Mouse (Mus musculus) urinary bladder, postnatal 36 days (tissue): ENCODE results near the gene Arpc2.
A peak's percentile ranks its signal among the peaks of the same experiment; 100 is the strongest.

Source experiments
- DNase-seq, 2 experiments: peaks; one replicate each; pipeline ENCODE4 v3.0.0; 2022; ENCODE audit warnings: low spot score in 2 of 2, mixed read lengths in 1 of 2

The Arpc2 gene

GRCm38 (mm10) chr1:74235938-74236589 lies at the start of gene Arpc2:
TSS of gene Arpc2 (plus strand) at chr1:74236084.
- DNase-seq, result peak; percentile 97

DNA sequence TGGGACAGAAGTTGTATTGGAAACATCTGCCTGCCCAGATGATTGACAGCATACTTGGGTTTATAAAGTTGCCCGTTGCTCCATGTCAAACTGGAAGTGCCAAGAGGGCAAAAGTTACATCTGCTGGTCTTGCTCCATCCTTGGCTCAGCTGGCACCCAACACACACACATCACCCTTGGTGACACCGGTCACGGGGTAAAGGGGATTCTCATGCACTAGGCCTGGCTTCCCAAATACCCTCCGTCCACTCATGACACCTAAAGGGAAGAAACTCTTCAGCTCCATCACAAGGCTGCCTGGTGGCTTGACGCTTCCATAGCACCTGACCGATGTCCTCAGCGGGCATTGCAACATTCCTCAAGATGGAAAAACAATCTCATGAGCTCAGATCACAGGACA lies 45.4 kb upstream of the Arpc2 start:
- DNase-seq, result no peak

GRCm38 (mm10) chr1:74192711-74193110 lies 43.2 kb upstream of the Arpc2 start:
- no peak for DNase-seq

GRCm38 (mm10) chr1:74194445-74194844 lies 41.4 kb upstream of the Arpc2 start, which contains the start of gene Cxcr1:
TSS of gene Cxcr1 (minus strand) at chr1:74194631.
- DNase-seq, result no peak

DNA sequence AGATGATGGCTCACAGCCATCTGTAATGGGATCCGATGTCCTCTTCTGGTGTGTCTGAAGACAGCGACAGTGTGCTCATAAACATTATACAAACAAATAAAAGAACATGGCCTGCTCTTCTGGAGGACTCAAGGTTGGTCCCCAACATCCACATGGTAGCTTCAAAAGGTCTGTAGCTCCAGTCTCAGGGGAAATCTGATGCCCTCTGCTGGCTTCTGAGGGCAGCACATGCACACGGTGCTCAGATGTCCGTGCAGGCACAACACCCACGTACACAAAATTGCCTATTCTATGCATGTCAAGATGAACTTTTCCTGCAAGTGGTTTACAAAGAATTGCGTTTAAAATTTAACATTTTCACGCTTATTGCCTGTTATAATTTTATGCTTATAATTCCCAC lies 39.9 kb upstream of the Arpc2 start:
- no peak for DNase-seq

GRCm38 (mm10) chr1:74196621-74197419 lies 39.1 kb upstream of the Arpc2 start:
- no peak for DNase-seq

DNA sequence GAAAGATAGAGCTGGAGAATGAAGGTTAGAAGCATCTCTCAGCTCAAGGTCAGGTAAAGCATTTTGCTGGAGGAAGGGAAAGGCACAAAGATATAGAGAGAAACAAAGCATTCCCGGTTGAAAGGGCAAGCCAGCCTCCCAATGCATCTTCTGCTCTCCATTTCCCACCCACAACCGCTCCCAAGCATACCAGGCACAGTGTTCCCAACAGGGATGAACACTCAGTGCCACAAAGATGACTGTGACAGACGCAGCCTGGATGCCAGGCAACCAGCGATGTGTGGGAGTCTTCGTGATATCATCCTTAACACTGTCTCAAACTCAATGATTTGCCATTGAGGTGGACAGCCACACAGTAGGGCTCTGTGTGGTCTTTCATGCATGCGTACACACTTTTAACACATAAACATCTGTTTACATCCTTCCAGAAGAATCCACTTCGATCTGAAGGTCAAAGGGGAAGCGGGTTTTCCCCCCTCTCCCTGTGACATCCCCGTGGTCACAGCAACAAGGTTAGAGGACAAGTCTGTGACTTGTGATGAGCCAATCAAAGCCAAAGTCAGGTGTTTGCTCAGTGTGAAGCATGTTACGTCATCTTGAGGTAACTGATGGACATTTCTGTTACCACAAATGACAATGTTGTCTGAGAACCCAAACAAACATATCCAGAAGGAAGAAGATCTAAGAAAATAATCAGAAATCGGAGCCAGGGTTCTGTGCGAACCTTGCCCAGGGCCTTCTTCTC lies 38.0 kb upstream of the Arpc2 start:
- DNase-seq, result no peak

- no peak for DNase-seq
Observed at GRCm38 (mm10) chr1:74199046-74199445, 36.8 kb upstream of the Arpc2 start.

DNA sequence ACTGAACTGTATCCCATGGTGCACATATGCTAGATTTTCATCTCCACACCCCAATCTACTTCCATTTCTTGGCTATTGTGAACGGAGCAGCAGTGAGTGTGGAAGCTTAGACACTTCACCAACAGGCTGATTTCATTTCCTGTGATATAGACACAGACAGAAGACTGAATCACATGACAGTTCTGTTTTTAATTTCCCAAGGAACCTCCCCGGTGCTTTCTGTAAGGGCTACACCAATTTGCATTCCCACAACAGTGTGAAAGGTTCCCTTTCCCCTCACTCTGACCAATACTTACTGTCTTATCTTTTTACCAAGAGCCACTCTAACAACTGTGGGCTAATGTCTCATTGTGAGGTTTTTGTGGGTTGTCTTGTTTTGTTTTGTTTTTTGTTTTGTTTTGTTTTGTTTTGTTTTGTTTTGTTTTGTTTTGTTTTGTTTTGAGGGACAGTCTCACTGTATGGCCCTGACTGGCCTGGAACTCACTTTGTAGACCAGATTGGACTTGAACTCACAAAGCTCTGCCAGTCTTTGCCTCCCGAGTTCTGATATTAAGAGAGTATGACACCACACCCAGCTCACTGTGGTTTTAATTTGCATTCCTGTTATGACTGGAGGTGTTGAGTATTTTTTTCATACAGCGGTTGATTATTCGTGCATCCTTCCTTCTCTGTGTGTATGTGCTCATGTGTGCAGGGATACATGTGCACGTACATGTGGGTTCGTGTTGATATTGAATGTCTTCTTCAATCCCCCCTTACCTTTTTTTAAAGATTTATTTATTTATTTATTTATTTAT lies 34.6 kb upstream of the Arpc2 start:
- no peak for DNase-seq

DNA sequence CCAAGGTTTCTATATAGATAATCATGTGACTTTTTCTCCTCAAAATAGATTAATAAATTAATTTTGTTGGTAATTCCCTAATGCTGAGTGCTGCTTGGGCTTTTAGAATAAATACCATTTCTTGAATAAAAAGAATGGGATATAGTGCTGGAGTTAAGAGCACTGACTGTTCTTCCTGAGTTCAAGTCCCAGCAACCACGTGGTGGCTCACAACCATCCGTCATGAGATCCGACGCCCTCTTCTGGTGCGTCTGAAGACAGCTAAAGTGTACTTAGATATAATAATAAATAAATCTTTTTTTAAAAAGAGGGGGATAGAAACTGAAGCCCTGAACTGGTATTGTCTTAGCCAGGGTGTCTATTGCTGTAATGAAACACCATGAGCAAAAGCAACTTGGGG lies 32.4 kb upstream of the Arpc2 start:
- DNase-seq, result no peak

DNA sequence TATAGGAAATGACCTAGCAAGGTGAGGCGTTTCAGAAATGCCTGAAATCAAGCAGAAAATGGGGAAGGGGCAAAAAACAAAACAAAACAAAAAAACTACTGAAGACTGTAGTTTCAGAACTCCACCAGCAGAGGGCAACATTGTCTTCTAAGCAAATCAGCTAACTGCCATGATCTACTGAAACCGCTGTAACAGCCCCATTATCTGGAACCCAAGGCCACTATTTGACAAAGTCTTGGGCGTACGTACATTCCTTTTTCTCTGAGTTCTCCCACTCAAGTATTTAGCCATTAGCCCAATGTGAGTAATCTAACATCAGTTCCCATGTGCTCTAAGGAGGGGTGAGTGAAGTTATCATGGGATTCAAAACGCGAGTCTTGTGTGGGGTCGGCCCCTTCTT lies 30.0 kb upstream of the Arpc2 start:
- peak in 1 of 2 experiments; percentile 10 for DNase-seq

DNA sequence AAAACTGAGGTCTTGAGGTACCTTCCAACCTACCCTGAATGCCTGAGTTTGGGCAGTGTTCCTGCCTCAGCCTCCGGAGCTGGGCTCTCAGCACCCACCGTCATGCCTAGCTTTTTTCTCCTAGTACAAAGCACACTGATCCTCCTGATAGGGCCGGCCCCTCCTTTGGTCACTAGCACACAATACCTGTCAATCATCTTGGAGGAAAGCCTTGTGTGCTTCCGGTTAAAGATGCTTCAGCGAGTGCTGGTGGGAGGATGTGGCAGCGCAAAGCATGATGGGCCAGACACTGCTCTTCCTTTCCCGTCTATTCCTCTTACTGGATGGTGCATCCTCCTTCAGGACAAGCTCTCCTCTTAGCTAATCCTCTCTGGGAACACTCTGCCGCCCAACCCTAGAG lies 29.2 kb upstream of the Arpc2 start:
- DNase-seq, result no peak

GRCm38 (mm10) chr1:74207906-74208305 lies 28.0 kb upstream of the Arpc2 start:
- no peak for DNase-seq

- no peak for DNase-seq
Observed at GRCm38 (mm10) chr1:74208941-74209340, 26.9 kb upstream of the Arpc2 start.

GRCm38 (mm10) chr1:74219922-74220321 lies 16.0 kb upstream of the Arpc2 start:
- no peak for DNase-seq

GRCm38 (mm10) chr1:74227317-74227716 lies 8.6 kb upstream of the Arpc2 start:
- no peak for DNase-seq

DNA sequence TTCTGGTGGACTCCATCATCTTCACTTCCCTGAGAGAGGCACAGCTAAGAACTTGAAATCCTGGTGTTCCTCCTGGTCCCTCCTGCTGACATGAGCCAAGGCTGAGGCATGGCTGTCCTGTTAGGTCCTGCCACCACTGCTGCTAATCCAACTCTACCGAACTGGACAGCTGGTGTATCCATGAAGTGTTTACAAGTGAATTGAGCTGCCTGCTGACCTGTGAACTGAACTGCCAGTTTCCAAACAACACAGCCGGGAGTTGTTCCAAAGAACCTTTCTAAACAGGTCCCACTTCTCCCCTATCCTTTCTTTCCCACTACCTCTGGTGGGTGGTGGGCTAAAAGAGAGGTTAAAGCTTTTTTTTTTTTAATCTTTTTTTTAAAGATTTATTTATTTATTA lies 5.9 kb upstream of the Arpc2 start:
- no peak for DNase-seq

- DNase-seq, result no peak
Observed at GRCm38 (mm10) chr1:74230992-74231391, 4.9 kb upstream of the Arpc2 start.

GRCm38 (mm10) chr1:74236590-74237317 lies 870 bp downstream of the Arpc2 start:
- peak; percentile 26 to 50 for DNase-seq

GRCm38 (mm10) chr1:74237671-74238070 lies 1.8 kb downstream of the Arpc2 start:
- no peak for DNase-seq

DNA sequence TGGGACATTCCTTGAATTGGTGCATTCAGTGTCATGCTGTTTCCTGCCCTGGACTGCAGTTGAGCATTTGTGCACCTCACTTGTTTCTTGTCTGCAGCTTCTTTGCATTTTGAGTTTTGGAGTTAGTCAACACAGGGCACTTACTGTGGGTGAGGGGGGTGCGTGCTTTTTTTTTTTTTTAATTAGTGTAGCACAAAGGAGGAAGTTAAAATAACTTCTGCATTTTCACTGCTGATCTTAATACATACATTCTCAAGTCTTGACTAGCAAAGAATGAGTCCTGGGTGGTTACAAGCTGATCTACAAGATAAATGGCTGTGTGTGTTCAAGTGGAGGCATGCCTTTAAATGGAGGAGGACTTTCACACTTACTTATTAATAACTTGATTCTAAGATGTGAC lies 2.3 kb downstream of the Arpc2 start:
- DNase-seq, result no peak
